Mouse (Mus musculus) limb, embryonic 11.5 days (tissue): ENCODE results near the gene Gstp2. TPM values are rescaled to one million over a fixed set of nuclear protein-coding genes. Genes with fewer than 3 reads are reported as not detected.

Experiments
- ATAC-seq: fragments of 200-750 bp; cut with Nextera tagmentation; 2 replicates; pipeline ENCODE4 v1.8.0; 2017; ENCODE audit warnings: low read depth; ENCODE audit not compliant: insufficient number of reproducible peaks, low FRiP score, low TSS enrichment
- DNase-seq: peaks from one replicate; pipeline ENCODE4 v3.0.0-alpha.2; 2015; ENCODE audit warnings: low spot score
- H3K27ac ChIP-seq: fragments of 300-500 bp; sonication (generic); replicated peaks from 2 replicates; pipeline ENCODE4 v1.5.1; 2014; ENCODE audit warnings: low read depth, mild to moderate bottlenecking, low read length
- H3K27me3 ChIP-seq: fragments of 300-500 bp; sonication (generic); 2 replicates; pipeline ENCODE4 v1.6.1; 2014; ENCODE audit warnings: mild to moderate bottlenecking, low read length, mixed read lengths; ENCODE audit not compliant: control insufficient read depth, insufficient read depth
- H3K36me3 ChIP-seq: fragments of 300-500 bp; sonication (generic); 2 replicates; pipeline ENCODE4 v1.6.1; 2014; ENCODE audit warnings: mild to moderate bottlenecking, low read length, moderate library complexity, mixed read lengths; ENCODE audit not compliant: control insufficient read depth, insufficient read depth
- H3K4me1 ChIP-seq: fragments of 300-500 bp; sonication (generic); 2 replicates; pipeline ENCODE4 v1.6.1; 2014; ENCODE audit warnings: low read length, mixed read lengths; ENCODE audit not compliant: control insufficient read depth, insufficient read depth
- H3K4me2 ChIP-seq: fragments of 300-500 bp; sonication (generic); 2 replicates; pipeline ENCODE4 v1.6.1; 2014; ENCODE audit warnings: low read depth, mild to moderate bottlenecking, moderate library complexity; ENCODE audit not compliant: severe bottlenecking
- H3K4me3 ChIP-seq: fragments of 300-500 bp; sonication (generic); 2 replicates; pipeline ENCODE4 v1.5.1; 2014; ENCODE audit warnings: low read depth, low read length
- H3K9ac ChIP-seq: fragments of 300-500 bp; sonication (generic); 2 replicates; pipeline ENCODE4 v1.6.1; 2014; ENCODE audit warnings: mild to moderate bottlenecking, low read length
- H3K9me3 ChIP-seq: fragments of 300-500 bp; sonication (generic); 2 replicates; pipeline ENCODE4 v1.6.1; 2016; ENCODE audit warnings: low read length; ENCODE audit not compliant: control insufficient read depth
- WGBS: fragments of 180-500 bp; shearing (Covaris S2); extraction: QIAGEN DNeasy Blood & Tissue Kit; methylation state at CpG from one replicate; pipeline ENCODE4 v1.1.7; 2014; 5-methylcytosine and 5-hydroxymethylcytosine counted together
- polyA plus RNA-seq: library from polyadenylated mRNA; unstranded; fragments of >200 nt; fragmentation: Nextera tagmentation; extraction: Ambion mirVana; gene quantifications from 2 replicates; pipeline ENCODE4 v1.2.1, GENCODE M21; 2014

Gstp2 gene
- polyA plus RNA-seq, 1 experiment from 2014 or later = 1.1 TPM

GRCm38 (mm10) chr19:3998335-3998734 is 47.5 kb downstream of the Gstp2 start:
- no peak overlapping the region for H3K27ac ChIP-seq
- no peak overlapping the region for H3K4me3 ChIP-seq
- H3K4me1 ChIP-seq = peaks cover 8% of the 10 kb centered on the region
- no peaks in the 10 kb centered on the region for H3K36me3 ChIP-seq
- DNase-seq = no peak
- no peaks in the 10 kb centered on the region for H3K9me3 ChIP-seq
- H3K9ac ChIP-seq = no peak overlapping the region
- WGBS = 71% methylated on average over 8 of the region's 8 CpGs
- H3K27me3 ChIP-seq = no peaks in the 10 kb centered on the region
- H3K4me2 ChIP-seq = no peak overlapping the region
- ATAC-seq = no peak

GRCm38 (mm10) chr19:3997231-3997630 is 48.6 kb downstream of the Gstp2 start:
- Histone ChIP-seq H3K4me1 (peaks cover 8% of the 10 kb centered on the region), H3K9ac (no peak overlapping the region), H3K36me3 (no peaks in the 10 kb centered on the region), H3K4me3 (no peak overlapping the region), H3K27ac (no peak overlapping the region), H3K4me2 (no peak overlapping the region), H3K27me3 (no peaks in the 10 kb centered on the region), H3K9me3 (no peaks in the 10 kb centered on the region)
- DNase-seq = no peak
- WGBS = 70% methylated on average over 8 of the region's 8 CpGs
- no peak for ATAC-seq

GRCm38 (mm10) chr19:3996747-3997146 is 49.1 kb downstream of the Gstp2 start:
- 90% methylated on average over 8 of the region's 8 CpGs for WGBS
- H3K27ac ChIP-seq = no peak overlapping the region
- no peak overlapping the region for H3K9ac ChIP-seq
- H3K4me2 ChIP-seq = no peak overlapping the region
- no peak for ATAC-seq
- no peak overlapping the region for H3K4me3 ChIP-seq
- no peak for DNase-seq
- peaks cover 8% of the 10 kb centered on the region for H3K4me1 ChIP-seq
- H3K27me3 ChIP-seq = no peaks in the 10 kb centered on the region
- no peaks in the 10 kb centered on the region for H3K9me3 ChIP-seq
- no peaks in the 10 kb centered on the region for H3K36me3 ChIP-seq

GRCm38 (mm10) chr19:3996106-3996505 is 49.7 kb downstream of the Gstp2 start:
- no peaks in the 10 kb centered on the region for H3K36me3 ChIP-seq
- peaks cover 1% of the 10 kb centered on the region for H3K4me1 ChIP-seq
- ATAC-seq = no peak
- H3K27ac ChIP-seq = no peak overlapping the region
- DNase-seq = no peak
- no peak overlapping the region for H3K4me3 ChIP-seq
- H3K27me3 ChIP-seq = no peaks in the 10 kb centered on the region
- no peak overlapping the region for H3K9ac ChIP-seq
- H3K9me3 ChIP-seq = no peaks in the 10 kb centered on the region
- H3K4me2 ChIP-seq = no peak overlapping the region
- 67% methylated on average over 7 of the region's 7 CpGs for WGBS

- Histone ChIP-seq H3K4me2 (no peak overlapping the region), H3K4me3 (no peak overlapping the region), H3K36me3 (no peaks in the 10 kb centered on the region), H3K9me3 (no peaks in the 10 kb centered on the region), H3K4me1 (no peaks in the 10 kb centered on the region), H3K27ac (no peak overlapping the region), H3K27me3 (no peaks in the 10 kb centered on the region), H3K9ac (no peak overlapping the region)
- ATAC-seq = no peak
- no peak for DNase-seq
- WGBS = 91% methylated on average over 3 of the region's 3 CpGs
Measured at GRCm38 (mm10) chr19:3995505-3995904, 50.3 kb downstream of the Gstp2 start.

GRCm38 (mm10) chr19:3994932-3995331 is 50.9 kb downstream of the Gstp2 start:
- no peak overlapping the region for H3K4me3 ChIP-seq
- H3K9ac ChIP-seq = no peak overlapping the region

GRCm38 (mm10) chr19:3992416-3992815 is 53.4 kb downstream of the Gstp2 start, which contains the start of gene Tbx10:
Gene Tbx10 (plus strand): TSS chr19:3992752.
- H3K27ac ChIP-seq = no peak within 1 kb of the TSS
- no peak within 1 kb of the TSS for H3K4me3 ChIP-seq
- no peaks in the 10 kb centered on the region for H3K27me3 ChIP-seq
- H3K36me3 ChIP-seq = no peaks in the 10 kb centered on the region
- H3K9me3 ChIP-seq = no peaks in the 10 kb centered on the region
- DNase-seq (no peak), ATAC-seq (no peak)
- 54% methylated on average over 5 of the region's 5 CpGs for WGBS
- H3K9ac ChIP-seq = no peak within 1 kb of the TSS
- H3K4me1 ChIP-seq = no peaks in the 10 kb centered on the region
- no peak within 1 kb of the TSS for H3K4me2 ChIP-seq

More at GRCm38 (mm10) chr19:3994932-3995331, 50.9 kb downstream of the Gstp2 start:
- H3K4me1 ChIP-seq = no peaks in the 10 kb centered on the region
- H3K36me3 ChIP-seq = no peaks in the 10 kb centered on the region
- no peaks in the 10 kb centered on the region for H3K27me3 ChIP-seq
- 74% methylated on average over 6 of the region's 6 CpGs for WGBS
- no peak overlapping the region for H3K27ac ChIP-seq
- no peaks in the 10 kb centered on the region for H3K9me3 ChIP-seq
- DNase-seq = no peak
- no peak overlapping the region for H3K4me2 ChIP-seq
- ATAC-seq = no peak

GRCm38 (mm10) chr19:3991966-3992365 is 53.9 kb downstream of the Gstp2 start:
- H3K36me3 ChIP-seq = no peaks in the 10 kb centered on the region
- H3K27ac ChIP-seq = no peak overlapping the region
- DNase-seq (no peak), ATAC-seq (no peak)
- H3K9ac ChIP-seq = no peak overlapping the region
- 87% methylated on average over 3 of the region's 3 CpGs for WGBS
- no peaks in the 10 kb centered on the region for H3K4me1 ChIP-seq
- no peak overlapping the region for H3K4me2 ChIP-seq
- H3K4me3 ChIP-seq = no peak overlapping the region
- no peaks in the 10 kb centered on the region for H3K9me3 ChIP-seq
- no peaks in the 10 kb centered on the region for H3K27me3 ChIP-seq

- WGBS = 96% methylated on average over 3 of the region's 3 CpGs
- ATAC-seq = no peak
- H3K36me3 ChIP-seq = no peaks in the 10 kb centered on the region
- no peaks in the 10 kb centered on the region for H3K4me1 ChIP-seq
- H3K27me3 ChIP-seq = no peaks in the 10 kb centered on the region
- DNase-seq = no peak
- H3K4me2 ChIP-seq = no peak overlapping the region
- no peak overlapping the region for H3K9ac ChIP-seq
- no peaks in the 10 kb centered on the region for H3K9me3 ChIP-seq
- no peak overlapping the region for H3K27ac ChIP-seq
- H3K4me3 ChIP-seq = no peak overlapping the region
Measured at GRCm38 (mm10) chr19:3991562-3991961, 54.3 kb downstream of the Gstp2 start.
